ENCODE assay signal across 19 mouse cellular contexts in the genomic region with DNA sequence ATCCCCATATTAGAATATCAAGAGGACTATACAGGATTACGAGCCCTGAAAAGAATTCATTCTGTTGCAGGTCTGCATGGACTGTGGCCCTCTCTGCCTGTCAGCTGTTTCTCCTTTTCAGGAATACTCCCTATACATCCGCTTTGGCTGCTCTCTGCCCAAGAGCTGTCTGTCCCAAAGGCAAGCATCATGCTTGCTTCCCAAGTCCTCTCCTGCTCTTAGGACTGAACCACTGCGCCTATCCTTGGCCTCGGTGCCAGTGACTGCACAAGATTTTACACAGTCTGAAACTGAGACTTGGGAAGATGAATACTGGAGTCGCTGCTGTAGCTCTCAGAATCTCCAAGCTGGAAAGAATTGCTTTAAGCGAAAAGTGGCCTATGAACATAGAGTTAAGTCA.
"Had no signal": no experiment of that assay in that cellular context is flagged by ENCODE, and none has a peak within 500 bp of the region (broad histone marks: within the 10 kb centered on the region; RNA-seq: fewer than 3 reads in every experiment).

No protein-coding gene starts in this region.

- DNase-seq: kidney, adult 18-20 months; kidney, postnatal 10 days; kidney, postnatal 36 days; liver; lung, adult 18-20 months; lung, postnatal 10 days; lung, postnatal 36 days; thymus, adult 2 months; thymus, postnatal 14 days; thymus, postnatal 4 days had no signal

- H3K4me1 ChIP-seq: limb, embryonic 10.5 days; limb, embryonic 13.5 days had no signal

- H3K4me2 ChIP-seq: limb, embryonic 13.5 days; liver, embryonic 12.5 days; liver, embryonic 15.5 days; lung, embryonic 15.5 days; midbrain, embryonic 12.5 days had no signal

- H3K9me3 ChIP-seq: limb, embryonic 10.5 days; limb, embryonic 13.5 days; liver, embryonic 12.5 days; liver, embryonic 15.5 days; lung, embryonic 15.5 days; megakaryocyte, embryonic 14.5 days; midbrain, embryonic 12.5 days had no signal

- H3K27me3 ChIP-seq: liver, embryonic 12.5 days; liver, embryonic 15.5 days; lung, embryonic 15.5 days had no signal

- H3K4me3 ChIP-seq: limb, embryonic 10.5 days; limb, embryonic 13.5 days; liver, embryonic 12.5 days; liver, embryonic 15.5 days; lung, embryonic 15.5 days; megakaryocyte, embryonic 14.5 days; midbrain, embryonic 12.5 days had no signal

- ATAC-seq: intestine, embryonic 16.5 days; liver, embryonic 12.5 days had no signal

- H3K36me3 ChIP-seq: limb, embryonic 10.5 days; limb, embryonic 13.5 days; liver, embryonic 12.5 days; liver, embryonic 15.5 days; lung, embryonic 15.5 days; midbrain, embryonic 12.5 days had no signal

- H3K9ac ChIP-seq: limb, embryonic 13.5 days; liver, embryonic 12.5 days; liver, embryonic 15.5 days; lung, embryonic 15.5 days; midbrain, embryonic 12.5 days had no signal

- H3K27ac ChIP-seq: limb, embryonic 10.5 days; limb, embryonic 13.5 days; liver, embryonic 12.5 days; liver, embryonic 15.5 days; lung, embryonic 15.5 days; midbrain, embryonic 12.5 days; stomach, postnatal 0 days had no signal
